Mouse (Mus musculus) midbrain, postnatal 0 days (tissue): ENCODE measurements at regions not wholly inside any gene's neighbourhood (a gene's known extent, or its start where the extent isn't known, plus 50 kb on each side); places are given as distances from the start of the nearest gene placed in this dataset.
"Not testable (repeated sequence)": the region's sequence is repeated elsewhere in the genome, so short reads cannot be mapped to it uniquely, and the experiment has no call there.

Experiments
- ATAC-seq: fragments of 200-750 bp; cut with Nextera tagmentation; 2 replicates; pipeline ENCODE4 v1.8.0; 2017; ENCODE audit warnings: moderate number of reproducible peaks, mild to moderate bottlenecking, moderate TSS enrichment, moderate library complexity; ENCODE audit not compliant: low FRiP score
- DNase-seq: peaks from one replicate; pipeline ENCODE4 v3.0.0-alpha.2; 2015; ENCODE audit warnings: low spot score
- H3K27ac ChIP-seq: fragments of 300-500 bp; sonication (generic); 2 replicates; pipeline ENCODE4 v1.5.1; 2014; ENCODE audit warnings: low read depth, mild to moderate bottlenecking, low read length, mixed read lengths
- H3K27me3 ChIP-seq: fragments of 300-500 bp; sonication (generic); 2 replicates; pipeline ENCODE4 v1.6.1; 2014; ENCODE audit warnings: low read length, control low read depth, mixed read lengths; ENCODE audit not compliant: insufficient read depth
- H3K36me3 ChIP-seq: fragments of 300-500 bp; sonication (generic); 2 replicates; pipeline ENCODE4 v1.6.1; 2014; ENCODE audit warnings: low read length, control low read depth, mixed read lengths; ENCODE audit not compliant: insufficient read depth
- H3K4me1 ChIP-seq: fragments of 300-500 bp; sonication (generic); 2 replicates; pipeline ENCODE4 v1.6.1; 2014; ENCODE audit warnings: mild to moderate bottlenecking, control low read depth, antibody characterized with exemption, low read length, mixed read lengths; ENCODE audit not compliant: insufficient read depth
- H3K4me2 ChIP-seq: fragments of 300-500 bp; sonication (generic); 2 replicates; pipeline ENCODE4 v1.6.1; 2014; ENCODE audit warnings: low read depth, mild to moderate bottlenecking, low read length, mixed read lengths; ENCODE audit not compliant: poor library complexity, severe bottlenecking
- H3K4me3 ChIP-seq: fragments of 300-500 bp; sonication (generic); 2 replicates; pipeline ENCODE4 v1.5.1; 2014; ENCODE audit warnings: low read depth, mild to moderate bottlenecking, low read length, moderate library complexity
- H3K9ac ChIP-seq: fragments of 300-500 bp; sonication (generic); replicated peaks from 2 replicates; pipeline ENCODE4 v1.6.1; 2014; ENCODE audit warnings: mild to moderate bottlenecking, low read length, moderate library complexity, mixed read lengths; ENCODE audit not compliant: poor library complexity, severe bottlenecking
- H3K9me3 ChIP-seq: fragments of 300-500 bp; sonication (generic); 2 replicates; pipeline ENCODE4 v1.6.1; 2016; ENCODE audit warnings: low read length, control low read depth
- CTCF ChIP-seq: IDR thresholded peaks from 2 replicates; pipeline ENCODE4 v1.5.1; 2016; ENCODE audit warnings: antibody characterized with exemption, mild to moderate bottlenecking
- WGBS: fragments of 180-500 bp; shearing (Covaris S2); extraction: QIAGEN DNeasy Blood & Tissue Kit; methylation state at CpG from one replicate; pipeline ENCODE4 v1.1.7; 2014; 5-methylcytosine and 5-hydroxymethylcytosine counted together

DNA sequence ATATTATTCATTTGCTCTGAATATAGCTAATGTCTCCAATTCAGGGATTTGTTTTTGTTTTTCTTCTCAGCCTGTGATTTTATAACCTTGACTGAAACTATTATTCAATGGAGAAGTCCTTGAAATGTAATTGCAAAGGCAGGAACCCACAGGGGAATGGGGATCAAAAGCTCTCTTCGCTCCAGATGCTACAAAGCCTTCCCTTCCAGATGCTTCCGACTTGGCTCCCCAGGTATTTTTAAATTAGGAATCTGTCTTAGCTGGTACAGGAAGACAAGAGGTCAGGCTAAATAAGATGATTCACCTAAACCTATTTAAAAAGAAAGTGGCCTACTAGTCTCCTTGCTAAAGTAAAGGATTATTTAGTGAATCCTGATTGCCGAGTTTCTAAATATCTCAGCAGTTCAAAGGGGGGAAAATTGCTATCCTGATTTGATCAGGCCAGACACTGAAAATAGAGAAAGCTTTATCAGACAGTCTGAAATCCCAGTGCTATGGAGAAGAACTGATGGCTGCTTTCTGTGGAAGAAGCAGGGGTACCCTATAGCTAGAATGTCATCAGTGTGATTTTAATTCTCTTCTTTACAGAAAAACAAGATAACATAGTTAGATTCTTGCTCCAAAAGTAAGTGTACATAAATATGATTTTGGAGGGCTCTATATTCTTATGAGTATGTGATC is 1896.2 kb upstream of the Pcdh20 start:
- H3K9me3 ChIP-seq = no peaks in the 10 kb centered on the region
- no peak for TF ChIP-seq CTCF
- H3K4me2 ChIP-seq = no peak overlapping the region
- 21% methylated on average over 3 of the region's 3 CpGs for WGBS
- H3K9ac ChIP-seq = no peak overlapping the region
- no peak for ATAC-seq
- H3K4me3 ChIP-seq = no peak overlapping the region
- H3K4me1 ChIP-seq = no peaks in the 10 kb centered on the region
- peak; percentile 12 for DNase-seq
- no peaks in the 10 kb centered on the region for H3K36me3 ChIP-seq
- no peaks in the 10 kb centered on the region for H3K27me3 ChIP-seq
- no peak overlapping the region for H3K27ac ChIP-seq

DNA sequence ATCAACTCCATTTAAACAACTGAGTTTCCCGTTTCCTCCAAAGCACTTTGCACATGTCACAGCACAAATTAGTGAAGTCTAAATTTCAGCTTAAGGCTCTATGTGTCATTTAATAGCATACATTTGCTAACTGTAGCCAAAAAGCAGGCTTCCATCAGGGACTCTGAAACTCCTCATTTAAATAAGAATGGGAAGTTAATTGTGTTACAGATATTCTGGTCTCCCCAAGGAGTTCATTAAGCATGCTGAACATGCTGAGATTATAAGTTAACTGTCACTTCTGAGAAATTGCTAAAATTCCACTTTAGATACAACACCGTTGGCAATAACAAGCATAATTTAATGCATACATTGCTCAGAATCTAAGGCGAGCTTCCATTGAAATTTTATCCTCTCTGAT is 1863.3 kb upstream of the Pcdh20 start:
- DNase-seq = peak; percentile 43

DNA sequence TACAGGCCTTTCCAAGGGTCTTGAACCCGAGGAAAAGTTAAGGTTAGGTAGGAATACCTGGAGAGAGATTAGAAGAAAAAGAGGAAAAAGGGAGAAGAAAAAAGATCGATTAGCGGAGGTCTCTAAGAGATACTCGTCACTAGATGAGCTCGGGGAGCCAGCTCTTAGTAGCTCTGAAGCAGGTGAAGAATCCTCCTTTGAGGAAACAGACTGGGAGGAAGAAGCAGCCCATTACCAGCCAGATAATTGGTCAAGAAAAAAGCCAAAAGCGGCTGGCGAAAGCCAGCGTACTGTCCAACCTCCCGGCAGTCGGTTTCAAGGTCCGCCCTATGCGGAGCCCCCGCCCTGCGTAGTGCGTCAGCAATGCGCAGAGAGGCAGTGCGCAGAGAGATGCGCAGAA is 1824.3 kb upstream of the Pcdh20 start:
- H3K36me3 ChIP-seq, H3K4me3 ChIP-seq, H3K4me1 ChIP-seq, H3K27ac ChIP-seq, ATAC-seq, DNase-seq, H3K9me3 ChIP-seq, H3K9ac ChIP-seq, H3K4me2 ChIP-seq, H3K27me3 ChIP-seq: not testable (repeated sequence)
- 95% methylated on average over 10 of the region's 18 CpGs for WGBS

More for the DNA sequence above, 1863.3 kb upstream of the Pcdh20 start:
- Histone ChIP-seq H3K4me3 (no peak overlapping the region), H3K9me3 (no peaks in the 10 kb centered on the region), H3K27ac (no peak overlapping the region), H3K27me3 (no peaks in the 10 kb centered on the region), H3K9ac (no peak overlapping the region), H3K36me3 (no peaks in the 10 kb centered on the region), H3K4me2 (no peak overlapping the region), H3K4me1 (no peaks in the 10 kb centered on the region)
- no peak for TF ChIP-seq CTCF
- 32% methylated on average over 3 of the region's 3 CpGs for WGBS
- no peak for ATAC-seq

DNA sequence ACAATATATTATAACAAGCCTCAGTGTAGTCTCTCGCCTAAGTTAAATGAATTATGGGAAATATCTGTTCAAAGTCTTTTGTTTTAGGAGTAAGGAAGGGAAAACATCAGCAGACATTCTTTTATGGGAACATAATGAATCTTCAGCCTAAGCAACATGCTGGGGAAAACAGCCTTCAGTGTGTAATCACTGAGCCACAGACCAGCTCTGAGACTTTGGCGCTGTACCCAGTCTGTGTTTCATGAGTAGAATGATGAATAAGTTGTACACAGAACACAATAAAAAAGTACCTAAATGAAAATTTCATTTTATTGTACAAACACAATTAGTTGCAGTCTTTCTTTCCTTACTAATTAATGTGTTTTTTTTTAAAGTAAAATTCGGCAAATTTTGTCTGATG is 1774.8 kb upstream of the Pcdh20 start:
- ATAC-seq (no peak), DNase-seq (peak; percentile 22)
- no peak for TF ChIP-seq CTCF
- Histone ChIP-seq H3K4me1 (no peaks in the 10 kb centered on the region), H3K4me2 (no peak overlapping the region), H3K4me3 (no peak overlapping the region), H3K9me3 (no peaks in the 10 kb centered on the region), H3K9ac (no peak overlapping the region), H3K36me3 (no peaks in the 10 kb centered on the region), H3K27ac (no peak overlapping the region), H3K27me3 (no peaks in the 10 kb centered on the region)
- WGBS = 79% methylated on average over 3 of the region's 3 CpGs

DNA sequence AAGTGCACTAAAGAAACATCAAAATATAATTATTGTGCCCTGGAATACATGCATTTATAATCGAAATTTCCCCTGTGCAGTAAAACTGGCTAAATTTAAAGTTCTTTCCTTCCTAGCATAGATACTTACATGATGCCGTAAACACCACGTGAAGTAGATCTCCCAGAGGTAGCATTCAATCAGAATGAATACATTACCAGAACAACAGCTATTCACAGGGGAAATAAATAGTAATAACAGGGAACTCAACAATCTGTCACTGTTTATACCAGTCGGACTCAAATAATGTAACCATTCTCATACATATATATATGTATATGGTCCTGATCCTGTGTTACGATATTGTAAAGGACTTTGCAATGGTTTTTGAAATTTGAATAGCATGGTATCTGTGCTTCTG is 1761.5 kb upstream of the Pcdh20 start:
- Histone ChIP-seq H3K9me3 (no peaks in the 10 kb centered on the region), H3K4me1 (no peaks in the 10 kb centered on the region), H3K36me3 (no peaks in the 10 kb centered on the region), H3K27ac (no peak overlapping the region), H3K9ac (no peak overlapping the region), H3K27me3 (no peaks in the 10 kb centered on the region), H3K4me3 (no peak overlapping the region), H3K4me2 (no peak overlapping the region)
- 70% methylated on average over 5 of the region's 5 CpGs for WGBS
- no peak for DNase-seq
- ATAC-seq = no peak
- no peak for TF ChIP-seq CTCF

DNA sequence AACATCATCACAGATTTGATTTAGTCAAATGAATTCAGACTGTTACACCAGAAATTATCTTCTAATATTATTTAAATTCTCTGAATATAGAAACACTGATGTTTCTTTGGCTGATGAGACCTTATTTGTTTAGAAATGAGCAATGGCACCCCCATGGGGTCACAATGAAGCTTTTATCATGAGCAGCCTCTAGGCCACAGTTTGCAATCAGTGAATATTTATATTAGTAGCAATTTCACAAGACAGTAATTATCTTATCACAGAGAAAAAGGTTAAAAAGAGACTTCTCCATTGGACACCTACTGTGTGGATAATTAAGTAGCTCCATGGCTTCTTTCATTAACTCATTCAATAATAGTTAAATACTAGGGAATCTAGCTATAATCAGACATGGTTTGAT is 1729.1 kb upstream of the Pcdh20 start:
- no peaks in the 10 kb centered on the region for H3K9me3 ChIP-seq
- H3K27me3 ChIP-seq = no peaks in the 10 kb centered on the region
- H3K27ac ChIP-seq = no peak overlapping the region
- no peak overlapping the region for H3K4me3 ChIP-seq
- no peak for TF ChIP-seq CTCF
- H3K36me3 ChIP-seq = no peaks in the 10 kb centered on the region
- H3K4me2 ChIP-seq = no peak overlapping the region
- DNase-seq (peak; percentile 35), ATAC-seq (no peak)
- H3K4me1 ChIP-seq = no peaks in the 10 kb centered on the region
- no peak overlapping the region for H3K9ac ChIP-seq
